Mouse (Mus musculus): Measurements from ENCODE around the gene Atp6v0b. TPM values are rescaled to one million over a fixed set of nuclear protein-coding genes. Genes with fewer than 3 reads are reported as not detected.
A peak's percentile ranks its signal among the peaks of the same experiment; 100 is the strongest.

The Atp6v0b gene
- polyA plus RNA-seq, 1 experiment from 2014 or later: 461 TPM

DNA sequence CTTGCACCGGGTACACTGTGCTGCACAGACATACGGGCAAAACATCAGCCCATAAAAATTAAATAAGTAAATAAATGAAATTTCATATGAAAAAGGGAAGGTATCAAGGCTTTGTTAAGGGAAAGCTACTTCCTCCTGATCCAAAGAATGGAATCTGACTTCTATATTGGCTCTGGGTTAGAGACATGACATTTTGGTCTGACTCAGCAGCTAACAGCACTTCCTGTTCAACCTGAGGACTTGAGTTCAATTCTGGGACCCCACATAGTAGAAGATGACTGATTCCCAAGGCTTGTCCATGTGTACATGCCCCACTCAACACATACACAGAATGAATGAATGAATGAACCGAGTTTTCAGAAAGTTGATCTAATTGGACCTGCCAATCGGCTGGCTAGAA lies 30.7 kb upstream of the Atp6v0b start:
- Histone ChIP-seq H3K4me3 (no peak overlapping the region), H3K4me1 (peaks cover 24% of the 10 kb centered on the region), H3K27ac (replicated peaks) (no peak overlapping the region), H3K9ac (replicated peaks) (no peak overlapping the region), H3K4me2 (replicated peaks) (no peak overlapping the region), H3K36me3 (no peaks in the 10 kb centered on the region), H3K27me3 (no peaks in the 10 kb centered on the region), H3K9me3 (no peaks in the 10 kb centered on the region)
- ATAC-seq (replicated peaks): no peak
- WGBS: 94% methylated on average over 4 of the region's 4 CpGs

DNA sequence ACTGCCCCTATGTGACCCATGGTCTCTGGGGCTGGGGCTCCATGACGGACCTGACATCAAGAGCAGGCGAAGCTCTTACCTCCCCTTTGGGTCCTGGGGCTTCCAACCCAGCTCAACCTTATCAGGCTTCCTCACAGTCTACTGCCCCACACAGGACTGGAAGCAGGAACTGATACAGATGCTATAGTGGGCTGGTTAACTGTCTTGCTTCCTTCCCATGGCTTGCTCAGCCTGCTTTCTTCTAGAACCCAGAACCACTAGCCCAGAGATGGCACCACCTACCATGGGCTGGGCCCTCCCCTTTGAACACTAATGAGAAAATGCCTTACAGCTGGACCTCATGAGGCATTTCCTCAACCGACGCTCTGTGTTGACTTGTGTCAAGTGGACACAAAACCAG lies 30.3 kb upstream of the Atp6v0b start:
- no peak for ATAC-seq (replicated peaks)
- Histone ChIP-seq H3K4me1 (peaks cover 29% of the 10 kb centered on the region), H3K4me2 (replicated peaks) (no peak overlapping the region), H3K9me3 (no peaks in the 10 kb centered on the region), H3K36me3 (no peaks in the 10 kb centered on the region), H3K27me3 (no peaks in the 10 kb centered on the region), H3K27ac (replicated peaks) (no peak overlapping the region), H3K4me3 (no peak overlapping the region), H3K9ac (replicated peaks) (no peak overlapping the region)
- 96% methylated on average over 4 of the region's 4 CpGs for WGBS

DNA sequence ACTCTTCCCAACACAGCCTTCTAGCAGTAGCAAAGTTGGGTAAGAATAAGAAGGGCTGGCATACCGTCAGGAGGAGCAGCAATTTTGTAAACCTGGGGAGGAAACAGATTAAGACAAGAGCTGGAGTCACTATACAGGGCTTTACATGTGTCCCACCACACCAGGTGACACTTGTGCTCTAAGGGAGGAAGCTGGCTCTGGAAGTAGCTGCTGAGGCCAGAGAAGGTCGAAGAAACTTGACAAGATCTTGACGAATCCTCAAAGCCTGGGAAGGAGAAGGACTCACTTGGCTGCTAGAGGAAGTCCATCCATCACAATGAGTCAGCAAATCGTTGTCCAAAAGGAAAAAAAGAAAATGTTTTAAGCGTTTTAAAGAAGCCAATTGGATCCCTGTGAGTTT lies 29.3 kb upstream of the Atp6v0b start:
- Histone ChIP-seq H3K27ac (replicated peaks) (no peak overlapping the region), H3K27me3 (no peaks in the 10 kb centered on the region), H3K9ac (replicated peaks) (no peak overlapping the region), H3K4me2 (replicated peaks) (peak overlapping the region; percentile 100; the same call in 1 of the 2 replicates), H3K4me1 (peaks cover 39% of the 10 kb centered on the region), H3K4me3 (no peak overlapping the region), H3K9me3 (no peaks in the 10 kb centered on the region), H3K36me3 (0 out of 2 replicates have a peak, but pooled peaks cover 7% of the 10 kb centered on the region)
- ATAC-seq (replicated peaks): no peak
- 94% methylated on average over 5 of the region's 5 CpGs for WGBS

DNA sequence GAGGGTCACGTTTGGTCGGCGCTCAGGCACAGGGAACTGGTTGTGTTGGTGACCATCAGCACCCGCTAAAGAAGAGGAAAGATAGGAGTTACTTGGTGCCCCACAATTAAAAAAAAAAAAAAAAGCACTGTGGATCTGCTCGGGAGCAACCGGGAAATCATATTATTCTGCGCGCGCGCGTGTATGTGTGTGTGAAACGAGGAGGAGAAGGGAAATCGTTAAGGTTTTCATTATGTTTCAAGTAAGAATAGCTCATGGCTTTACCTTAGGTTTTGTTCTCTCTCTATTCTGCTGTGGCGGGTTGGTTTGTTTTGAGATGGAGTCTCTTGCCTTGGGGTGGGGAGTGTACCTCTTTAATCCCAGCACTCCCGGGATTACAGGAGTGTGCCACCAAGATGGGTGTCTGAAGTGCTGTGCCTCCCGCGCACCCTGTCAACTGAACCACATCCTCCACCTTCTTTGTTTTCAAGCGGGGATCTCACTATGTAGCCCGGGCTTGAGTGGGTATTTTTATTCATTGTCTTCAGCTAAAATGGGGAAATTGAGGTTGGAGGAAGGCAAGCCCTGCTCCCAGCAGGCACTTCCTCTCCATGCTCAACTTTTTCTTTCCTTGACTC lies 28.5 kb upstream of the Atp6v0b start:
- H3K9me3 ChIP-seq: no peaks in the 10 kb centered on the region
- no peaks in the 10 kb centered on the region for H3K27me3 ChIP-seq
- peak overlapping the region; percentile 92 for H3K9ac ChIP-seq (replicated peaks)
- peak overlapping the region; percentile 100 for H3K4me2 ChIP-seq (replicated peaks)
- H3K36me3 ChIP-seq: peaks cover 13% of the 10 kb centered on the region; the same call in 1 of the 2 replicates
- WGBS: 4% methylated on average over 19 of the region's 19 CpGs
- no peak for ATAC-seq (replicated peaks)
- H3K27ac ChIP-seq (replicated peaks): peak overlapping the region; percentile 86
- H3K4me1 ChIP-seq: peaks cover 46% of the 10 kb centered on the region
- peak overlapping the region; percentile 90 for H3K4me3 ChIP-seq

DNA sequence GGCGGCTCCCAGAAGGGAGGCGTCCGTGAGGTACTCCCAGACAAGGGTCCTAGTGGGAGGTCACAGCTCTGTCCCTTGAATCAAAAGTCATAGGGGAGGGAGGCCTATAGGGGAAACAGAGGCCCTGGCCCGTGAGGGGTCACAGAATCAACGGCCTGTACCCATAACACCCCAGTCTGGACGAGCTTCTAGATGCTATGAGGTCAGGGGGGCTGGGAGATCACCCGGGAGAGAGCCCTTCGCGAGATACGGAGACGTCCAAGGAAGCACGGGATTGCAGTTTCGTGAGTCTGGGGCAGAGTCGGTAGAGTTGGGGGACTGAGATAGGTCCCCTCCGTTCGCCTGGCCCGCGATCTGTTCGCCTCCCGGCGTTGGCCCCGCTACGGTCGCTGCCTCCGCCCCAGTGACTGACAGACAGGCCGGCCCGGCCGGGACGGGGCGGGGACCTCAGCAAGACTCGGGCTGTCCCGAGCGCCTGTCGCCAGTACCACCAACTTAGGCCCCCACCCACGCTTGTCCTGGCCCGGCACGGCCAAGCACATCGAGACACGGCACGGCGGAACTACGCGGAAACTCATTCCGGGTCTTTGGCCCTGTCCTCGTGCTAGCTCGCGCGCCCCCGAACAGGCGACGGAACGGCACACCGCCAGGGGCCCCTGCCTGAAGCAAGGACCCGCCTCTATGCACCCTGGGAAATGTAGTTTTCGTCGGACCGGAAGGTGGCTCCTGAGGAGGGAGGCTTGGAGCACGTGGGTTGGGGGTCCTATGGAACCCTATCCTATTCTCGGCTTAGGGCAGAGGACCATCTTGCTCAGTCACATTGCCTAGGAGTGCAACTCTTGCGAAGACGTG lies 27.7 kb upstream of the Atp6v0b start, which contains the start of gene Ipo13:
Gene Ipo13, minus strand, starts transcription at position 409 of the 852 bp plus-strand sequence.
- peak within 1 kb of the TSS; percentile 92 for H3K9ac ChIP-seq (replicated peaks)
- peak within 1 kb of the TSS; percentile 90 for H3K4me3 ChIP-seq
- WGBS: under 1% methylated on average over 61 of the region's 61 CpGs
- H3K27ac ChIP-seq (replicated peaks): peak within 1 kb of the TSS; percentile 86
- peaks cover 54% of the 10 kb centered on the region for H3K4me1 ChIP-seq
- H3K4me2 ChIP-seq (replicated peaks): peak within 1 kb of the TSS; percentile 100
- peak; percentile 97 for ATAC-seq (replicated peaks)
- peaks cover 13% of the 10 kb centered on the region; the same call in 1 of the 2 replicates for H3K36me3 ChIP-seq
- H3K9me3 ChIP-seq: no peaks in the 10 kb centered on the region
- H3K27me3 ChIP-seq: no peaks in the 10 kb centered on the region

DNA sequence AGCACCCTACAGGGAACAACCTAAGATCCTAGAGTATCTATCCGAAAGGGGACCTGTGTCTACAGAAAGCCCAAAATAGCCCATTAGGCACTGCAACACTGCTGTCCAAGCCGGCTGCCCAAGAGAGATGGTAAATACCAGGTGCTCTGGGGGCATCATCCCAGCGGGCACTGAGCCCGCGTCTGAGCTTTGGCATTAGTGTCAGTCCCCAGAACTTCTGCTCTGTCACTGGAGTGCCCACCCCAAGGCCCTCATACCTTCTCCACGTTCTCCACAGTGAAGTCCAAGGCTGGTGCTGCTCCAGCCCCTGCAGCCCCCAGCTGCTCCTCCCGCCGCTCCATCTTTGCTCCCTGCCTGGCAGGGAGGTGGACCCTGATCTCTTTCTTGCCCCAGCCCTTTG lies 26.9 kb upstream of the Atp6v0b start:
- H3K4me3 ChIP-seq: peak overlapping the region; percentile 90
- H3K4me1 ChIP-seq: peaks cover 61% of the 10 kb centered on the region
- WGBS: 15% methylated on average over 8 of the region's 8 CpGs
- ATAC-seq (replicated peaks): 0 out of 2 replicates have a peak, but pooled peaks have one; percentile 0
- no peaks in the 10 kb centered on the region for H3K9me3 ChIP-seq
- peaks cover 13% of the 10 kb centered on the region; the same call in 1 of the 2 replicates for H3K36me3 ChIP-seq
- no peaks in the 10 kb centered on the region for H3K27me3 ChIP-seq
- peak overlapping the region; percentile 86 for H3K27ac ChIP-seq (replicated peaks)
- H3K9ac ChIP-seq (replicated peaks): peak overlapping the region; percentile 92
- peak overlapping the region; percentile 100 for H3K4me2 ChIP-seq (replicated peaks)

DNA sequence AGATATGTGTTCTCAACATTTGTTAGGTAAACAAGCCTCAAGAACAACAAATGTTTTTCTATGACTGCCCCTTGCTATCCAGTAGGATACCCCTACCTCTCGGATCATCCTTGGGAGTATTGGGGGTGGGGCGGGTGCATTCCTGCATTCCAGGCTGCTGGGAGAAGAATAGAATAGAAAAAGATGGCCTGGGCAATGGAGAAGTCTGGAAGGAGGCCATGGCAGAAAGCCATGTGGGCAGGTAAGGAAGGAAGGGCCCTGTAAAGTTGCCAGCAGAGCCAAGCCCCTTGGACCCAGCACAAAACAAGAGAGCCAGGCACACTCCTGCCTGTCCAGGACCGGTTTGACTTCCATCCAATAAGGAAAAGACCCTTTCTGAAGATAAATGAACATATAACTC lies 26.3 kb upstream of the Atp6v0b start:
- Histone ChIP-seq H3K27me3 (no peaks in the 10 kb centered on the region), H3K27ac (replicated peaks) (peak overlapping the region; percentile 86; the same call in 1 of the 2 replicates), H3K36me3 (peaks cover 13% of the 10 kb centered on the region; the same call in 1 of the 2 replicates), H3K4me1 (peaks cover 67% of the 10 kb centered on the region), H3K4me3 (peak overlapping the region; percentile 90), H3K9ac (replicated peaks) (peak overlapping the region; percentile 92), H3K9me3 (no peaks in the 10 kb centered on the region), H3K4me2 (replicated peaks) (peak overlapping the region; percentile 100)
- ATAC-seq (replicated peaks): no peak
- 42% methylated on average over 3 of the region's 3 CpGs for WGBS

DNA sequence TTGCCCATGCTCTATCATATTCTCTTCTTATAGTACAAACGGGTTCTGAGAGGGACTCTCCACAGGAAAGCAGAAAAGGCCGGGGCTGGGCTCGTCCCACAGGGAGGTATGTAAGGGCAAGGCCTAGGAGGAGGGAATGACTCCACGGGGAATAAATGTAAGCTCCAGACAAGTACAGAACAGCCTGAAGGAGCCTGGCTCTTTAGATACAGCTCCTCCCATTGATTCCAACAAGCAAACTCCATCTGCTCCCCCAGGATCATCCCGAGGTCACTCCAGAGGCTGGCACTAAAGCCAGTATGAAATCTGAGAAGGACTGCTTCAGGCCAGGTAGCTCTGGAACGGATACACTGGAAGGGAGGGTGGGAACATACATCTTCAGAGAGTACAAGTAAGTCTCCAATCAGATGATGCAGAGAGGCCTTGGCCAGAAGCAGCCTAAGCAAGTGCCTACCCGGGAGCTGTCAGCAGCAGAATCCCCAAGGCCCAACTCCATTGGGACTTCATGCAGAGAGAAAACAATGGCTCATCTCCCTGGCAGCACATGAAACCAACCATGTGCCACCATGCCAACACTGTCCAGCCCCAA lies 25.6 kb upstream of the Atp6v0b start:
- peak overlapping the region; percentile 90 for H3K4me3 ChIP-seq
- no peak overlapping the region for H3K27ac ChIP-seq (replicated peaks)
- no peak for ATAC-seq (replicated peaks)
- H3K4me2 ChIP-seq (replicated peaks): peak overlapping the region; percentile 100
- H3K27me3 ChIP-seq: no peaks in the 10 kb centered on the region
- H3K9ac ChIP-seq (replicated peaks): peak overlapping the region; percentile 92
- 64% methylated on average over 7 of the region's 7 CpGs for WGBS
- H3K36me3 ChIP-seq: peaks cover 13% of the 10 kb centered on the region; the same call in 1 of the 2 replicates
- peaks cover 73% of the 10 kb centered on the region for H3K4me1 ChIP-seq
- no peaks in the 10 kb centered on the region for H3K9me3 ChIP-seq

DNA sequence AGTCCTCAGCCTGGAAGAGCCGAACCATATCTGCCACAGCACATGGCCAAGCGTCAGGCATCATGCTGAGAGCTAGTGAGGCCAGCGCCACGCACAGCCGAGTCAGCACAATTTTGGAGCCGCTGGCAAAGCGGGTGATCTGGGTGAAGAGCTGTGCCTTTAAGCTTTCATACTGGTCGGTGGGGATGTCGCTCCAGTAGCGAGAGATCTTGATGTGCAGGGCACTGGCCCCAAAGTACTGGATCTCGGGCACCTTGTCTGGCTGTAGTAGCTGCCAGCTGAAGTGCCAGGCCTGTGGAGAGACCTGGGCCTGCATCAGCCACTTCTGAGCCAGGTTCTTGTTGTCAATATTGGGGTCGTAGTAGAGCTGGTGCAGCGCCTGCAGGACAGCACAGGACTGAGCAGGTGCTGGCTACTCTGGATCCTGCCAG lies 25.0 kb upstream of the Atp6v0b start:
- ATAC-seq (replicated peaks): no peak
- Histone ChIP-seq H3K4me2 (replicated peaks) (peak overlapping the region; percentile 100), H3K9ac (replicated peaks) (no peak overlapping the region), H3K36me3 (peaks cover 13% of the 10 kb centered on the region; the same call in 1 of the 2 replicates), H3K27ac (replicated peaks) (no peak overlapping the region), H3K4me3 (no peak overlapping the region), H3K27me3 (no peaks in the 10 kb centered on the region), H3K9me3 (no peaks in the 10 kb centered on the region), H3K4me1 (peaks cover 76% of the 10 kb centered on the region)
- 92% methylated on average over 13 of the region's 13 CpGs for WGBS

DNA sequence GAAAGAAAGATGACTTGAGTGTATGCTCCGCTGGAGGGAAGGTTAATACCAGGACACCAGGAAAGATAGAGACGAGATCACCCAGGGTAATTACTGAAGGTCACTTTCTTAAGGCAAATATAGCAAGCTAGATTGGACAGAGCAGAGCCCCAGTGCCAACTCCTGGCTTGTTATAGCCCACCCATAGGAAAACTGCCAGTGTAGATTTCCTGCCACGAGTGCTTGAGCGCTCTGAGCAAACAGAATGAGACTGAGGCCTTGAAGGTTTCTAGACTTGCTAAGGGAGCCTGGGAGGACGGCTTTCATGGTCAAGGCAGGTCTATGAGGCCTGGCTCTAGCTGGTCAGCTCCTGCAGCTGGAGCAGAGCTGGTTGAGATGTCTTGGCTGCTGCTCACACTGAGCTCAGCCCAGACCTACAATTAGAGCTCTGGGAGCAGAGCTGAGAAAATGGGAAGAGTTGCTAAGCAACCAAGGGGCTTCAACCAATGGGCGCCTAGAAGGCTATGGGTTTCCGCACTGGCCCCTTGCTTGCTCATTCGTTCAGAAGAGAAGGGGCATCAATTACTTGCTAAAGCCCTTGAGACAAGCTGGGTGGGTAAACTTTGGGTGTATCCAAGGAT lies 21.8 kb upstream of the Atp6v0b start:
- Histone ChIP-seq H3K9me3 (no peaks in the 10 kb centered on the region), H3K36me3 (peaks cover 28% of the 10 kb centered on the region), H3K9ac (replicated peaks) (0 out of 2 replicates have a peak overlapping the region, but pooled peaks have one; percentile 26), H3K27me3 (no peaks in the 10 kb centered on the region), H3K27ac (replicated peaks) (peak overlapping the region; percentile 84), H3K4me3 (peak overlapping the region; percentile 23), H3K4me1 (peaks cover 75% of the 10 kb centered on the region), H3K4me2 (replicated peaks) (peak overlapping the region; percentile 45)
- ATAC-seq (replicated peaks): peak; percentile 87
- WGBS: 40% methylated on average over 8 of the region's 8 CpGs

DNA sequence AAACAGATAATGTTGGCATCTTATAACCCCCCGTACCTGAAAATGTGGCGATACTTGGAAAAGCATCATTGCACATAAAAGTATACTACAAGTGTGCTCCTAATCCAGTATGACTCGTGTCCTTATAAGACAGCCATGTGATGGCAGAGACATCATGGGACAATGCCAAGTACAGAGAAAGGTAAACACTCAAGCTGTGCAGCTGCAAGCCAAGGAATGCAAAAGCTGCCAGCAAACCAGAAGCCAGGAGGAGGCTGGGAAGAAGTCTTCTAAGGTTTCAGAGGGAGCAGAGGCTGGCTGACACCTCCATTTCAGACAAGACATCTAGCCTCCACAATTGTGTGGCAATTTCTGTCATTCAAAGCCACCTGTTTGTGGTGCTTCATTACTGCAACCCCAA lies 19.1 kb upstream of the Atp6v0b start:
- H3K36me3 ChIP-seq: peaks cover 47% of the 10 kb centered on the region

More for the DNA sequence above, 19.1 kb upstream of the Atp6v0b start:
- Histone ChIP-seq H3K9ac (replicated peaks) (no peak overlapping the region), H3K4me1 (peaks cover 48% of the 10 kb centered on the region), H3K27me3 (no peaks in the 10 kb centered on the region), H3K4me2 (replicated peaks) (no peak overlapping the region), H3K4me3 (no peak overlapping the region), H3K27ac (replicated peaks) (0 out of 2 replicates have a peak overlapping the region, but pooled peaks have one; percentile 8), H3K9me3 (no peaks in the 10 kb centered on the region)
- WGBS: 79% methylated on average over 3 of the region's 3 CpGs
- ATAC-seq (replicated peaks): no peak
